Mouse (Mus musculus): ENCODE results near the gene Ube2e2.
A peak's percentile ranks its signal among the peaks of the same experiment; 100 is the strongest.

Ube2e2 gene

GRCm38 (mm10) chr14:18893947-18894445 lies at the start of gene Ube2e2:
Gene Ube2e2 (minus strand): TSS chr14:18894267.
- DNase-seq (ENCODE audit: low read depth, low spot score), result no peak

GRCm38 (mm10) chr14:18940068-18940467 lies 46.0 kb upstream of the Ube2e2 start:
- no peak for DNase-seq (ENCODE audit: low read depth, low spot score)

- no peak for DNase-seq (ENCODE audit: low read depth, low spot score)
These were observed 9.5 kb upstream of the Ube2e2 start for GRCm38 (mm10) chr14:18903553-18903952.

GRCm38 (mm10) chr14:18893121-18893946 lies 733 bp downstream of the Ube2e2 start:
- peak; percentile 91 for DNase-seq (ENCODE audit: low read depth, low spot score)

- no peak for DNase-seq (ENCODE audit: low read depth, low spot score)
These were observed 4.5 kb downstream of the Ube2e2 start for GRCm38 (mm10) chr14:18889571-18889970.

GRCm38 (mm10) chr14:18882493-18882892 lies 11.6 kb downstream of the Ube2e2 start:
- DNase-seq (ENCODE audit: low read depth, low spot score), result no peak

GRCm38 (mm10) chr14:18870716-18871115 lies 23.4 kb downstream of the Ube2e2 start:
- no peak for DNase-seq (ENCODE audit: low read depth, low spot score)

- no peak for DNase-seq (ENCODE audit: low read depth, low spot score)
These were observed 65.4 kb downstream of the Ube2e2 start for GRCm38 (mm10) chr14:18828661-18829060.

- no peak for DNase-seq (ENCODE audit: low read depth, low spot score)
These were observed 67.3 kb downstream of the Ube2e2 start for GRCm38 (mm10) chr14:18826753-18827152.

- no peak for DNase-seq (ENCODE audit: low read depth, low spot score)
These were observed 73.4 kb downstream of the Ube2e2 start for GRCm38 (mm10) chr14:18820713-18821112.

- no peak for DNase-seq (ENCODE audit: low read depth, low spot score)
These were observed 97.2 kb downstream of the Ube2e2 start for GRCm38 (mm10) chr14:18796857-18797256.

- DNase-seq (ENCODE audit: low read depth, low spot score), result no peak
These were observed 98.3 kb downstream of the Ube2e2 start for GRCm38 (mm10) chr14:18795787-18796186.

- DNase-seq (ENCODE audit: low read depth, low spot score), result no peak
These were observed 114.9 kb downstream of the Ube2e2 start for GRCm38 (mm10) chr14:18778993-18779675.

GRCm38 (mm10) chr14:18778241-18778640 lies 115.8 kb downstream of the Ube2e2 start:
- no peak for DNase-seq (ENCODE audit: low read depth, low spot score)

GRCm38 (mm10) chr14:18776132-18776531 lies 117.9 kb downstream of the Ube2e2 start:
- no peak for DNase-seq (ENCODE audit: low read depth, low spot score)

- peak; percentile 39 for DNase-seq (ENCODE audit: low read depth, low spot score)
These were observed 120.3 kb downstream of the Ube2e2 start for GRCm38 (mm10) chr14:18773724-18774123.

- no peak for DNase-seq (ENCODE audit: low read depth, low spot score)
These were observed 134.3 kb downstream of the Ube2e2 start for GRCm38 (mm10) chr14:18759601-18760356.

- no peak for DNase-seq (ENCODE audit: low read depth, low spot score)
These were observed 135.2 kb downstream of the Ube2e2 start for GRCm38 (mm10) chr14:18758595-18759532.

GRCm38 (mm10) chr14:18758003-18758402 lies 136.1 kb downstream of the Ube2e2 start:
- DNase-seq (ENCODE audit: low read depth, low spot score), result no peak

GRCm38 (mm10) chr14:18755410-18755809 lies 138.7 kb downstream of the Ube2e2 start:
- DNase-seq (ENCODE audit: low read depth, low spot score), result no peak

- DNase-seq (ENCODE audit: low read depth, low spot score), result no peak
These were observed 139.5 kb downstream of the Ube2e2 start for GRCm38 (mm10) chr14:18754595-18754994.

All from mesoderm, embryonic 11.5 days (tissue).